Mouse (Mus musculus) ES-E14 (cell line): ENCODE results near the gene Gm13278.
"Not testable (repeated sequence)": the region's sequence is repeated elsewhere in the genome, so short reads cannot be mapped to it uniquely, and the experiment has no call there.

Experiments
- CHD2 ChIP-seq: IDR thresholded peaks from 2 replicates; pipeline ENCODE4 v1.6.1; 2014; ENCODE audit warnings: mild to moderate bottlenecking, low read depth, low read length, inconsistent platforms
- MAFK ChIP-seq: IDR thresholded peaks from 2 replicates; pipeline ENCODE4 v1.6.1; 2014; ENCODE audit warnings: mild to moderate bottlenecking, low read depth, low read length, inconsistent platforms; ENCODE audit not compliant: insufficient read depth
- ZC3H11A ChIP-seq: IDR thresholded peaks from 2 replicates; pipeline ENCODE4 v1.6.1; 2012; ENCODE audit warnings: low read depth, mild to moderate bottlenecking, inconsistent platforms, low read length, borderline replicate concordance
- ZNF384 ChIP-seq: IDR thresholded peaks from 2 replicates; pipeline ENCODE4 v1.6.1; 2012; ENCODE audit warnings: low read depth, low read length, inconsistent platforms

GRCm38 (mm10) chr4:88761776-88762175, 29.6 kb upstream of the Gm13278 start:
- TF ChIP-seq MAFK, ZNF384, CHD2, ZC3H11A: not testable (repeated sequence)
